Mouse (Mus musculus) myocyte (in vitro differentiated cells): ENCODE results near the gene Rasal1.

ENCODE experiments used
- MYOD1 ChIP-seq, 3 experiments: IDR thresholded peaks; one replicate each; pipeline ENCODE4 v1.6.1; 2011; ENCODE audit warnings: control low read depth in 2 of 3, low read depth in 2 of 3, mild to moderate bottlenecking in 2 of 3, moderate library complexity in 1 of 3; ENCODE audit not compliant: insufficient read length in 2 of 3, control insufficient read depth in 1 of 3
- POLR2A ChIP-seq: IDR thresholded peaks from one replicate; pipeline ENCODE4 v1.6.1; 2011; ENCODE audit warnings: low read depth, mild to moderate bottlenecking, control low read depth, moderate library complexity; ENCODE audit not compliant: insufficient read length
- USF1 ChIP-seq: IDR thresholded peaks from one replicate; pipeline ENCODE4 v1.6.1; 2011; ENCODE audit warnings: low read depth, mild to moderate bottlenecking, control low read depth, moderate library complexity

DNA sequence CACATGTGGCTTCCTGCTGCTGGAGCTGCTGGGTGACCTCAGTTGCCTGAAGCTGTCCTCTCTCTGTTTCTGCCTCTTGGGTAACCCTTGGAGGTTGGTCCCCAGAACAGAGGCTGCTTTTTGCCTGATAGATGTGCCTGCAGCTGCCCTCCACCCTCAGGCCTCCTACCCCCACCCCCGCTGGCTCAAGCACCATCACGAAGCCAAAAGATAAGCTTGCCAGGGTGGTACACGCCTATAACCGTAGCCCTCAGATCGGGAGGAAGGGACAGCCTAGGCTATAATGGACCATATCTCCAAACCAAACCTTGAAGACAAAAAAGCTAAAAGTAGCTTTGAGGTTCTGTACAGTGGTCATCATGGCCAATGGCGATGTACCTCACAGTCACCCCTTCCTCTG is 49.0 kb upstream of the Rasal1 start:
- TF ChIP-seq POLR2A, result no peak
- no peak for TF ChIP-seq USF1
- TF ChIP-seq MYOD1 (IDR thresholded peaks at IDR 0.05; ENCODE audit: control insufficient read depth in 1 of 3, insufficient read length in 2 of 3, low read depth in 2 of 3), result no peak
